In the genomic region with DNA sequence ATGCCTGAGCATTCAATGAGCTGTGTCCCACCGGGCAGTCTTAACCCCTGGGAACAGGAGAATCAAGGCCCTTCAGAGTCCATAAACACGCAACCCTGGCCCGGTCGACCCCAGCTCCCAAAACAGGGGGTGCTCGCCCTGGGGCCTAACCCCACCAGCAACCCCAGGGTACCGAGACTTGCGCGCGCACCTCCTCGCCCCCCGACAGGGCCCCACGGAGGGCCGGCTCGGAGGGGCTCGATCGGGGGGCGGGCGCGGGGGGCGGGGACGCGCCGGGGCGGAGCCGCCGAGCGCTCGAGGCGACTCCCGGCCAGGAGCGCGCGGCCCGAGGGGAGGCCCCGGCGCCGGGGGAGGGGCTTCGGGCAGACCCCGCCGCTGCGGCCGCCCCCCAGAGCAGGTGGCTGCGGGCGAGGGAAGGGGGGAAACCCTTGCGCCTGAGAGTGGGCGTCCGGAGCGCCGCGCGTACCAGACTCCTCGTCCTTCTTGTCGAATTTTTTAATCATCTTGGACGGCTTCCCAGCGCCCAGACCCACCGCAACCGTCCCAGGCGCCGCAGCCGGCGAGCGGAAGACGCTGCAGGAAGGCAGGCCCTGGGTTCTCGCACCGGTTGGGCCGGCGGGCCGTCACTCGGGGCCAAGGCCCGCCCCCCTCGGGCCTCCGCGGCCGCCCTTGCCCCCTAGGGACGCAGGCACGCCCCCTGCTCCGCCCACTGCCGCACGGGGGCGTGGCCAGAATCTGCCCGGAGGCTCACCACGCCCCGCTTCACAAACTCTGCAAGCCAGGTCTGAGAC, we compare ENCODE assay signal across 8 mouse cellular contexts. TPM values are rescaled to one million over a fixed set of nuclear protein-coding genes. Genes with fewer than 3 reads are reported as not detected.
DNase-seq lines count a peak whose midpoint lies in the region; ATAC-seq and TF ChIP-seq lines count a peak whose summit lies in the region.

A gene (minus strand): TSS at position 600 of the 791 bp plus-strand sequence.

- no peaks in the 10 kb centered on the region for H3K27me3 ChIP-seq in CH12.LX (replicated peaks)
- no peaks in the 10 kb centered on the region for H3K27me3 ChIP-seq in forebrain, embryonic 12.5 days
- H3K27me3 ChIP-seq in heart, postnatal 0 days (ENCODE audit: control insufficient read depth, insufficient read depth, low read length) = no peaks in the 10 kb centered on the region
- H3K27me3 ChIP-seq in liver, embryonic 16.5 days (ENCODE audit: control insufficient read depth, insufficient read depth, low read depth, low read length) = no peaks in the 10 kb centered on the region
- H3K27me3 ChIP-seq in neural tube, embryonic 13.5 days = no peaks in the 10 kb centered on the region
- H3K27me3 ChIP-seq in testis, adult 2 months (ENCODE audit: control insufficient read depth, insufficient read depth, low read length) = no peaks in the 10 kb centered on the region

- in situ Hi-C loops in CH12.LX (cut with MboI; ENCODE audit: low pct_ligation_motif_present, low pct_unique_long_range_greater_than_20kb, low sequenced_read_pairs) = no loop called here

- TF ChIP-seq POLR2A in CH12.LX (IDR thresholded peaks at IDR 0.05; ENCODE audit: low read depth, low read length) = peak; percentile 80
- TF ChIP-seq POLR2A in testis, adult 2 months (IDR thresholded peaks at IDR 0.05; ENCODE audit: control insufficient read depth, low read depth, low read length) = peak; percentile 81

- peak within 1 kb of the TSS; percentile 84 for H3K4me2 ChIP-seq in CH12.LX (ENCODE audit: insufficient read depth, low read depth, poor library complexity, severe bottlenecking)
- H3K4me2 ChIP-seq in forebrain, embryonic 12.5 days = peak within 1 kb of the TSS; percentile 57
- peak within 1 kb of the TSS; percentile 61 for H3K4me2 ChIP-seq in heart, postnatal 0 days (ENCODE audit: low read depth, low read length)
- peak within 1 kb of the TSS; percentile 81 for H3K4me2 ChIP-seq in liver, embryonic 16.5 days (ENCODE audit: low read depth, low read length)
- H3K4me2 ChIP-seq in neural tube, embryonic 13.5 days = peak within 1 kb of the TSS; percentile 62

- ATAC-seq in forebrain, embryonic 12.5 days (ENCODE audit: low FRiP score) = peak; percentile 99
- peak; percentile 100 for ATAC-seq in heart, postnatal 0 days (ENCODE audit: insufficient read depth, low read depth)
- ATAC-seq in liver, embryonic 16.5 days (ENCODE audit: low read depth) = peak; percentile 99
- peak; percentile 99 for ATAC-seq in neural tube, embryonic 13.5 days (ENCODE audit: low read depth)

- peaks cover 0 to 24% of the 10 kb centered on the region in 2 experiments; a peak in 2 of 4 replicates for H3K4me1 ChIP-seq in CH12.LX (ENCODE audit: control insufficient read depth in 1 of 2, insufficient read depth in 2 of 2)
- H3K4me1 ChIP-seq in forebrain, embryonic 12.5 days = peaks cover 14% of the 10 kb centered on the region
- peaks cover 5% of the 10 kb centered on the region; the same call in 1 of the 2 replicates for H3K4me1 ChIP-seq in heart, postnatal 0 days (ENCODE audit: control insufficient read depth, insufficient read depth)
- H3K4me1 ChIP-seq in liver, embryonic 16.5 days (ENCODE audit: control insufficient read depth, low read depth, low read length) = peaks cover 14% of the 10 kb centered on the region
- H3K4me1 ChIP-seq in neural tube, embryonic 13.5 days (replicated peaks) = peaks cover 14% of the 10 kb centered on the region
- H3K4me1 ChIP-seq in testis, adult 2 months (ENCODE audit: control insufficient read depth, insufficient read depth, low read length) = peaks cover 5% of the 10 kb centered on the region

- peak within 1 kb of the TSS; percentile 59 for H3K27ac ChIP-seq in CH12.LX (ENCODE audit: insufficient read depth, low read depth)
- peak within 1 kb of the TSS; percentile 98 for H3K27ac ChIP-seq in forebrain, embryonic 12.5 days
- peak within 1 kb of the TSS; percentile 96 for H3K27ac ChIP-seq in heart, postnatal 0 days (ENCODE audit: low read depth)
- H3K27ac ChIP-seq in liver, embryonic 16.5 days (ENCODE audit: low read length) = peak within 1 kb of the TSS; percentile 89
- peak within 1 kb of the TSS; percentile 98 for H3K27ac ChIP-seq in neural tube, embryonic 13.5 days (replicated peaks)
- H3K27ac ChIP-seq in testis, adult 2 months (ENCODE audit: control insufficient read depth, insufficient read depth, low read depth, low read length) = peak within 1 kb of the TSS; percentile 96

- H3K9ac ChIP-seq in CH12.LX (ENCODE audit: insufficient read depth, low read depth) = peak within 1 kb of the TSS; percentile 89
- peak within 1 kb of the TSS; percentile 77 for H3K9ac ChIP-seq in forebrain, embryonic 12.5 days
- H3K9ac ChIP-seq in heart, postnatal 0 days (replicated peaks; ENCODE audit: low read depth, low read length) = peak within 1 kb of the TSS; percentile 92
- H3K9ac ChIP-seq in liver, embryonic 16.5 days (ENCODE audit: low read depth, low read length) = peak within 1 kb of the TSS; percentile 93
- H3K9ac ChIP-seq in neural tube, embryonic 13.5 days = peak within 1 kb of the TSS; percentile 89

- dilution Hi-C loops in CH12.LX (cut with MboI; ENCODE audit: extremely low pct_ligation_motif_present, extremely low pct_unique_long_range_greater_than_20kb, low sequenced_read_pairs) = no loop called here

- H3K79me2 ChIP-seq in CH12.LX (replicated peaks; ENCODE audit: control insufficient read depth, extremely low read depth, insufficient read depth, poor library complexity, severe bottlenecking) = peaks cover 3% of the 10 kb centered on the region; the same call in 1 of the 2 replicates

- peak; percentile 85 for DNase-seq in CH12.LX (ENCODE audit: extremely low read depth)
- peak; percentile 87 for DNase-seq in c-Kit-positive CD71-positive TER-119-negative erythroid progenitor cells, embryonic 14.5 days (ENCODE audit: low read depth)
- peak; percentile 94 for DNase-seq in heart, postnatal 0 days (ENCODE audit: low spot score)
- peak; percentile 96 to 97 for DNase-seq in kidney, postnatal 4 days

- peak within 1 kb of the TSS; percentile 75 to 92 (median 77) for H3K4me3 ChIP-seq in CH12.LX (replicated peaks in 1 of 3; ENCODE audit: low read depth in 2 of 3, low read length in 2 of 3, poor library complexity in 1 of 3)
- peak within 1 kb of the TSS; percentile 66 for H3K4me3 ChIP-seq in forebrain, embryonic 12.5 days (replicated peaks)
- H3K4me3 ChIP-seq in heart, postnatal 0 days (ENCODE audit: low read depth, low read length) = peak within 1 kb of the TSS; percentile 88
- peak within 1 kb of the TSS; percentile 88 for H3K4me3 ChIP-seq in liver, embryonic 16.5 days (ENCODE audit: low read depth, low read length)
- peak within 1 kb of the TSS; percentile 72 for H3K4me3 ChIP-seq in neural tube, embryonic 13.5 days
- peak within 1 kb of the TSS; percentile 94 for H3K4me3 ChIP-seq in testis, adult 2 months (ENCODE audit: control insufficient read depth, low read depth, low read length)

- peaks cover 0 to 2% of the 10 kb centered on the region in 2 experiments for H3K36me3 ChIP-seq in CH12.LX (replicated peaks in 1 of 2; ENCODE audit: control insufficient read depth in 1 of 2, insufficient read depth in 1 of 2, low read length in 1 of 2)
- no peaks in the 10 kb centered on the region for H3K36me3 ChIP-seq in forebrain, embryonic 12.5 days (replicated peaks)
- H3K36me3 ChIP-seq in heart, postnatal 0 days (replicated peaks; ENCODE audit: control insufficient read depth, insufficient read depth, low read length) = no peaks in the 10 kb centered on the region; the same call in 1 of the 2 replicates
- H3K36me3 ChIP-seq in liver, embryonic 16.5 days (ENCODE audit: control insufficient read depth, insufficient read depth) = no peaks in the 10 kb centered on the region
- H3K36me3 ChIP-seq in neural tube, embryonic 13.5 days = no peaks in the 10 kb centered on the region
- H3K36me3 ChIP-seq in testis, adult 2 months (ENCODE audit: control insufficient read depth, insufficient read depth, low read length) = no peaks in the 10 kb centered on the region

- no peak for TF ChIP-seq RAD21 in CH12.LX (IDR thresholded peaks at IDR 0.05; ENCODE audit: low read depth, low read length)

- no peaks in the 10 kb centered on the region for H3K9me3 ChIP-seq in CH12.LX (replicated peaks; ENCODE audit: low read length)
- H3K9me3 ChIP-seq in forebrain, embryonic 12.5 days = no peaks in the 10 kb centered on the region
- no peaks in the 10 kb centered on the region for H3K9me3 ChIP-seq in heart, postnatal 0 days (replicated peaks; ENCODE audit: control insufficient read depth, low read length)
- H3K9me3 ChIP-seq in liver, embryonic 16.5 days (replicated peaks; ENCODE audit: control insufficient read depth, low read length) = no peaks in the 10 kb centered on the region
- no peaks in the 10 kb centered on the region for H3K9me3 ChIP-seq in neural tube, embryonic 13.5 days

- TF ChIP-seq CTCF in CH12.LX (conservative IDR thresholded peaks at IDR 0.05 in 1 of 2, IDR thresholded peaks at IDR 0.05 in 1 of 2; ENCODE audit: low read depth in 2 of 2, low read length in 2 of 2) = no peak
- TF ChIP-seq CTCF in heart, postnatal 0 days (IDR thresholded peaks at IDR 0.05; ENCODE audit: low read depth) = peak; percentile 34
- TF ChIP-seq CTCF in testis, adult 2 months (IDR thresholded peaks at IDR 0.05; ENCODE audit: control insufficient read depth, insufficient read depth, insufficient replicate concordance, low read depth, low read length) = no peak

- TF ChIP-seq EP300 in CH12.LX (IDR thresholded peaks at IDR 0.05; ENCODE audit: low read length) = no peak
- 0 out of 2 replicates have a peak, but pooled peaks have one; percentile 60 for TF ChIP-seq EP300 in heart, postnatal 0 days (IDR thresholded peaks at IDR 0.05; ENCODE audit: low read depth)

- WGBS in forebrain, embryonic 12.5 days = under 1% methylated on average over 62 of the region's 83 CpGs
- WGBS in heart, postnatal 0 days = under 1% methylated on average over 77 of the region's 83 CpGs
- WGBS in liver, embryonic 16.5 days (ENCODE audit: insufficient replicate concordance) = under 1% methylated on average over 68 of the region's 83 CpGs
- WGBS in neural tube, embryonic 13.5 days = under 1% methylated on average over 76 of the region's 83 CpGs

TF ChIP-seq in CH12.LX, 34 proteins besides CTCF, POLR2A, EP300 and RAD21 (continues in another document):
- TF ChIP-seq TCF12 (IDR thresholded peaks at IDR 0.05; ENCODE audit: low read depth, low read length) = peak; percentile 55; the same call in 1 of the 2 replicates
- TF ChIP-seq NELFE (IDR thresholded peaks at IDR 0.05; ENCODE audit: low read depth, low read length) = peak; percentile 55
- peak; percentile 70 for TF ChIP-seq NRF1 (IDR thresholded peaks at IDR 0.05; ENCODE audit: low read depth, low read length)

RNA-seq across cellular contexts. Expression of the gene that starts here (rescaled TPM):
- total RNA-seq in CH12.LX (2012; rRNA removed) (22.8 and 28.9 TPM in 2 replicates), CH12.LX (2014; rRNA removed) (42.8 and 43.7 TPM in 2 replicates)
- 23.3 and 24.8 TPM in 2 replicates for polyA plus RNA-seq in CH12.LX (2012; ENCODE audit: insufficient read length, low read depth)
- 31.5 and 37.9 TPM in 2 replicates for polyA plus RNA-seq in forebrain, embryonic 12.5 days (2016; fragmentation: Nextera tagmentation; extraction: Ambion mirVana)
- total RNA-seq in heart, postnatal 0 days (2014; rRNA removed; ENCODE audit: low replicate concordance) = 41.5 and 48.4 TPM in 2 replicates
- polyA plus RNA-seq in heart, postnatal 0 days (2015; fragmentation: Nextera tagmentation; extraction: Ambion mirVana) = 17.6 and 19.9 TPM in 2 replicates
- polyA plus RNA-seq in liver, embryonic 16.5 days (2015; fragmentation: Nextera tagmentation; extraction: Ambion mirVana) = 5.4 and 5.8 TPM in 2 replicates
- polyA plus RNA-seq in neural tube, embryonic 13.5 days (2015; fragmentation: Nextera tagmentation; extraction: Ambion mirVana) = 27.6 and 29.7 TPM in 2 replicates
- polyA plus RNA-seq in testis, adult 2 months (2012; rRNA removed) = 21.6 and 24.8 TPM in 2 replicates

Comparison
In these comparisons a context has a peak if more than half of its experiments do, and no peak if none do; other contexts are left out.
1. Peak in every context shown above with its lines: DNase-seq, ATAC-seq, H3K4me3 ChIP-seq and H3K27ac ChIP-seq.